Mouse (Mus musculus) fibroblast of lung, adult 2 months (primary cell): Measurements from ENCODE around the gene Zfp609.
"Not testable (repeated sequence)": the region's sequence is repeated elsewhere in the genome, so short reads cannot be mapped to it uniquely, and the experiment has no call there.

ENCODE experiments used
- DNase-seq: peaks from one replicate; pipeline ENCODE4 v3.0.0-alpha.2; 2011; ENCODE audit warnings: low read depth

Zfp609 gene

DNA sequence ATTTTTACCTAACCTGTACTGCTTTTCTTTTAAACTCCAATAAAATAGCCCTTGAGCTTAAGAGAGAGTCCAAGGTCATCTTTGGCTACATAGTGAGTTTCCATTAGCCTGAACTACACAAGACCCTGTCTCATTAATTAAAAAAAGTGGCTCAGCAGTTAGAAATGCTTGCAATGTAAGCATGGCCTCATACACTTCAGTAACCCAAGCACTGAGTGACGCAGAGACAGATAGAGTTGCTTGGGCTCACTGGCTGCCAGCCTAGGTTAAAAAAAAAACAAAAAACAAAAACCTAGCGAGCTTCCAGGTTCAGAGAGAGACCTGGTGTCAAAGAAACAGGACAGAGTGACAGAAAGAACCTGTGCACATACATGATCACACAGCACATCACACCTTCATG, 14.5 kb downstream of the Zfp609 start:
- DNase-seq: no peak

DNA sequence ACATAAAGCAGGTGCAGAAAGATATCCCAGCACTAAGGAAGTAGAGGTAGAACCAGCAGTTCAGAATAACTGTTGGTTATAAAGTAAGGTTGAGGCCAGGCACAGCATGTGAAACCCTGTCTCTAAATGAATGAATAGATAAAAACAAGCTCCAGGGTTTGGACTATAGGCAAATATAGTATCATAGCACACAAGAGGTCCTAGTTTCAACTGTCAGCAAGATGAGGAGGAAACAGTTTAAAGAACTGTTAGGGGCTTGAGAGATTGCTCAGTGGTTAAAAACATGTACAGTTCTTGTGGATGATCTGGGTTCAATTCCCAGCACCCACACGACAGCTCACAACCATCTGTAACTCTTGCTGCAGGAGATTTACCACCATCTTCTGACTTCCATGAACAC, 15.6 kb downstream of the Zfp609 start:
- DNase-seq: no peak

DNA sequence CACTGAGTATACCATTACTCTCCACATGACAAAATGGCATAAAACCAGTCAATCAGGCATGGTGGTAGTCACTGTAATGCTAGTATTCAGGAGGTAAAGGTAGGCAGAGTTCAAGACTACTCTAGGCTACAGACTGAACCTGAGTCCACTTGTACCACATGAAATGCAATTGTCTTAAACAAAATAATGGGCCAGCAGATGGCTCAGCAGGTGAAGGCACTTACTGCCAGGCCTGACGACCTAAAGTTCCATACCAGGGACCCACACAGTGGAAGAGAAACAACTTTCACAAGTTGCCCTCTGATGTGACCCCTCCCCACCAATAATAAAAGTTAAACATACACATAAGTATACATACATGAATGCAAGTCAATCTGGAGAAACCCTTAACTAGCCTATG, 19.5 kb downstream of the Zfp609 start:
- DNase-seq: no peak

DNA sequence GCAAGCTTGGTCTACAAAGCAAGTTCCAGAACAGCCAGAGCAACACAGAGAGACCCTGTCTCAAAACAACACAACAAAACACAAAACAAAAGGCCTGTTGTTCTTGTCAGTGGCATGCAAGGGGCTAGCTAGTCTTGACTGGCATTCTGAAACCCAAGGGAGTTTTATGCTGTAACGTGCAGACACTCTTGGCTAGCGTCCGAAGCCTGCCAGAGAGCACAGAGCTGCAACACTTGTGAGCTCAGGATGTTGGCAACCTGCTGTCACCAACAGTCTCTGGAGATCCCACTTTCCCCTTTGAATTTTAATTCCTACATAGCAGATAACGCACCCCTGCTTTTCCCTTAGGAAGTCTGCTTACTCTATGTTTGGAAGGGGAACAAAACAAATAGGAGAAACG, 20.1 kb downstream of the Zfp609 start:
- DNase-seq: no peak

DNA sequence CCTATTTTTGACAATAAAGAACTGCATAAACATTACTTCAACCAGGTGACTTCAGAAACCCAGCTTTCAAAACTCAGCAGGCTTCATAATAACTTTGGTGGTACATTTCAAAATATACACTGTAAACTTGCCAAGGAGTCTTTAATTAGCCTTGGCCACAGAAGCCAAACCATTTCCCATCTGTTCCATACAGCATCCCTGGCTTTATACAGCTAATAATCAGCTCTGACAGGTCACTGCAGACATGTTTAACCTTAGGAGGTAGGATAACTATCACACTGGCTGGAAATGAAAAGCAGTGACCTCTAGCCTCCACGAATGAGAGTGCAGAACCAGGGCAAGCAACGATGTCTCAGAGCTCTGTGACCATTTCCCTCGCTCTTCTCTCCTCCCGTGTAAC, 27.6 kb downstream of the Zfp609 start:
- DNase-seq: no peak

DNA sequence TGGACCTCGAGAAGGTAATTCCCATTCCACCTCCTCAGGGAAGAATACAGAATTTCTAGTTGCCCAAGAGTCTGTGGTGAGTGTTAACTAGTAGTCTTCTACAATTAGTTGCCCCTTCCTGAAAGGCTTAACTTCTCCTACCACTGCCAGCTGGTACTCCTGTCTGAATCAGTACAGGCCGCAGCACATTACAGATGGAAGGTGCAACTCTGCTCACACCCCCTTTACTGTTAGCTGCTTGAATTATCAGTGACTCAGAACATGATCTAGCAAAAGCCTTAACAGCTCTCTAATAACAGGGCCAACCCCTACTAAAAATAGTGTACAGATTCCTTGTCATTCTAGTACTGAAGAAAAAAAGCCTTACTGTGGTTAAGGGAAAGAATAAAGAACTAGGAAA, 31.7 kb downstream of the Zfp609 start:
- DNase-seq: no peak

DNA sequence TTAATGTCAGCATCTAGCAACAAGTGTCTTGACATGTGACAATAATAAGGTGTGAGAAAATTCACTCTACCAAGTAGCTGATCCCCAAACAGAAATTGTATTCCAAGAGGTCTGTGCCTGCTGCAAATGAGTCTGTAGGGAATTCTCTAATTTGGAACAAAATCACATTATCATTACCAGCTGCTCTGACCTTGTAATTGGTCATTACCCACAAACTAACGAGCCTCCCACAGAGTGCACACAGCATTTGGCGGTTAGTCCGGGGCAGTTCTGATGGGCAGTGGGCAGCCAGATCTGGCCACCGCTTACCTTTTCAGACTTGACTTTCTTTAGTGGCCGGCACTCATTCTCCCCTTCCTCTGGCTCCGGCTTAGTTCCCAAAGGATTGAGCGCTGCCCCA, 33.1 kb downstream of the Zfp609 start:
- DNase-seq: no peak

DNA sequence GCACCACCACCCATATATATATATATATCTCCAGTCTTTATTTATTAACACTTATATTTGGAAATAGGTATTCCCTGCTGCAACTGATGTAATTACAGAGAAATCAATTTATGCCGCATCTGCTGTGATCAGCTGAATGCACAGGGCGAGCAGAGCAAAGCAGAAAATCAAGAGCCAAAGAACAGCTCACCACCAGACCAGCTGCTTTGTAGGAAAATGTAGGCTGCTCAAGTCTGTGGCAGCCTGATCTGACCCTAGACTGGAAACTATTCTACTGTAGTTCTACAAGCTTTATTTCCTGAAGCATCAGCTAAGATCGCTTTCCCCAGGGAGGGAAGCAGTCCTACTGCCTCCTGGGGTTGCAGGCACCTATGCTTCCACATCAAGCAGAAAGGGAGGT, 33.9 kb downstream of the Zfp609 start:
- DNase-seq: no peak

DNA sequence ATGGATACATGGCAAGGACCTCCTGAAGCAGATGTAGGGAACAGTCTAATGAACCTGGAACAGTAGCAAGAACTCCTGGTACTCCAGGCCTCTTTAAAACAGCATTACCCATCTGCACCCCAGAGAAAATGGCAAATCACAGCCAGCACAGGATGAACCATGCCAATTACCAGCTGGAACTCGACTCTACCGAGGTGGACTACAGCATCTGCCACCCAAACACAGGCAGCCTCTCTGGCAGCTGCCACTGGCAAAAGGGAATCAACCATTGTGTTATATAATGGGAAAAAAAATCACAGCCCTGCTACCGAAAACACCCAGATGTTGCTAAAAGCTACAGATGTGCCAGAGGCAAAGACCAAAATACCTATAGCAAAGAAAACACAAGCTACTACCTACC, 34.3 kb downstream of the Zfp609 start:
- DNase-seq: no peak

DNA sequence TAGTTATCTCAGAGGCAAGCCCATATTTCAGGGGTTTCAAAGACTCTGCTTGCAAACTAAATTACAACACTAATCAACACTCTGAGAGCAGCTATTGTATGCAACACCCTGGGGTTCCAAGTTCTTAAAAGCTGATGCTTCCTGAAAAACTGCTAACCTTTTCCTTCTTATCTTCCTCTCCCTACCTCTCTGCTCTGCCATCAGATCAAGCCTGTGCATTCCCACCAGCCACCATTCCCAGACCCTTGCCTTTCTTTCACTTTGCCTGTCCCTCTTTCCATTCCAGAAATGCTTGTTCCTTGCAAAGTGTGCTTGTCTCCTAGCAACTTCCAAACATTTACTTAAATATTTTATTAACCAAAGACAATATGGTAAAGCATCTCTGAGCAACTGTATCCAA, 35.5 kb downstream of the Zfp609 start:
- DNase-seq: no peak

DNA sequence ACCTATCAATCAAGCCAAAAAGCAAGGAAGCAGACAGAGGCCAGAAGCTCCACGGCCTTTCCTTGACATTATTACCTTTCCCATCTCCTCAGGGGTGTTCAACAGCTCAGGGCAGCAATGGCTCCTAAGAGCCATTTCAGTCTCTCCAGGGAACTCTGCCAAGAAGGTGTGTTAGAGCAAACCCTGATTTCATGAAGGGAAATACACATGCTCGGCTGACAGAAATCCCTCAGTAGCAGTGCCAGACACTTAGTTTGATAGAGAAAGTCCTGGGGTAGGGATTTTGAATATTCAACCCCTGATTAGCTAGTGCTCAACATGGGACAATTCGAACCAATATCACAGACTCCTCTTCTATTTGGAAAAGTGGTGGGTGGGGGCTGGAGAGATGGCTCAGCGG, 36.3 kb downstream of the Zfp609 start:
- no peak for DNase-seq

DNA sequence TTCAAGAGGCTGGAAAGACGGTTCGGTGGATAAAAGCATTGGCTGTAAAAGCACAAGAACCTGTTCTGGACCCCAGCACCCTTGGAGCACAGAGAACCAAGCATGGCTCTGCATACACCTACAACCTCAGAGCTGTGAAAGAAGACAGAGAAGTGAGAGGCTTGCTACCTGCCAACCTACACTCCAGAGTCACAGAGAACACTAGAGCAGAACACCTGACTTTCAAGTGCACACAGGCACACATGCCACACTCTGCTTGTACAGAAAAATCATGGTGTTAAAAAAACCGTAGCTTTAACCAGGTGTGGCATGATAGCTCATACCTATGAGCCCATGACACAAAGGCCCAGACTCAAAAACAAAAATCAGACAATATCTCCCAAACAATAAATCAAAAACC, 37.6 kb downstream of the Zfp609 start:
- DNase-seq: no peak

DNA sequence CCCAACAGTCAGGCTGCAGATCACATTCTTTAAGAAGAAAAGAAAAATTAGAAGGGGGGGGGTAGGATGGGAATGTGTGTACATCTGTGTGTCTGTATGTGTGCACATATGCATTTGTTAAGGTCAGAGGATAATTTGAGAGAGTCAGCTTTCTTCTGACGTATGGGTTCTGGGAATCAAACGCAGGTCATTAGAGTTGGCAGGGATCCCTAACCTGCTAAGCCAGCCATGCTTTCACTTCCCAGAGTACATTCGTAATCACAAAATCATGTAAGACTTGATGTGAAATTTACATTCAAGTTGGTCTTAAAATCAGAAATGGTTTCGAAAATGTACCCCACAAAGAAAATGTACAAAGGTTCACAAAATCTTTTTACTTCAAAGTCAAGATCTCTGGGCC, 38.8 kb downstream of the Zfp609 start:
- DNase-seq: no peak

DNA sequence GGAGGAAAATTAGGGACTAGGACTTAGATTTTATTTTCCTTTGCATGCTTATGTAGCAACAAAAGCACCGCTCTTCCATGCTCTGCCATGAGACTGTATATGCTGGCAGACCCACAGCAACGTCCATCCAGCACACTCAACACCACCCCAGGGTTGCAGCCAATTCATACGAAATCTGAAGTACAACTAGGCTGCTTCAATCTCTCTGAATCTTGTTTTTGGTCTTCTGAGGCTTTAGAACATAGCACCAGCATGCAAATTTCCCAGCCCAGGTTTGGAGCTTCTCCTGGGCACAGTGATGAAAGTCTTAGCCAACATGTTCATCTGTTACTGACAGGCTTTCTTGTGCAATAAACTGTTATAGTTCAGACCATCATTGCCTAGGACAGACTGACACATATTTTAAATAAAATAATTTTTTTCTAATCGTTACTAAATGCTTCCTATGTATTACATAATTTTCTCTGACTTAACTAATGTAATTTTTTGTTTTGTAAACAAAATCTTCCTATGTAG, 39.5 kb downstream of the Zfp609 start:
- no peak for DNase-seq

DNA sequence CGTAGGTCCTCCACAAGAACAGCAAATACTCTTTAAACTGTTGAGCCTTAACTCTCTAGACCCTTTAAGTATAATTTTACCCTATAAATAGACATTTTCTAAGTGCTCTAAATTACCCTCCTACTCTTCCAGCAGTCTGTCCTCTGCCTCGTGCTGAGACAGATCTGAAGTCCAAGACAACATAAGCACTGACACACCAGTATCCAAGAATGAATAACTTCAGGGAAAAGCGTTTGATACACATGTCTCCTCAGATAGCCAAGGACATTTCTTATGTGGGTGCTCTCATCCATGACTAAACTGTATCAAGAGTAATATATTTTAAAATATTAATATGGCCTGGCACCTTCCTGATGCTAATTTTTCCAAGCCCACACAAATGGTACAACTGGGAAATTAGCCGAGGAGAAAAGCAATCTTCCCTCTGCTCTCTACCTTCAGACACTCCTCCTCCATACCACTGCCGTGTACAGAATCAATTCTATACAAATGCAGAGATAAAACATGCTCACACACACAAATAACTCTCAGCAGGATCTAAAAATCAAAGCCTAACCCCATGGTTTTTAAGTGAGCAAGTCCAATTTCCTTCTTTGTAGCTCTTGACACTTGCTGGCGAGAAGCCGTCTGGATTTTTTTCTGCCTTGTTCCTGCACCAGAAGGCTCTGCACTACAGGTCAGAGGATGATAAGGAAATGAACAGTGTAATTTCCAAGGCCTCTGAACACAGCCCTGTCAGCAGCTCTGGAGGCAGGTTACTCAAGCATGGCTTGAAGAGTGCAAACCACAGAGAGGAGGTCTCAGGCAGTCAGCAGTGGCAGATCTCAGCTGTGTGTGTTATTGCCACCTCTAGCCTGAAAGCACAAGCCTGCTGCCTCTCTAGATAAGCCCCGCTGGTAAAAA, 40.2 kb downstream of the Zfp609 start:
- no peak for DNase-seq

DNA sequence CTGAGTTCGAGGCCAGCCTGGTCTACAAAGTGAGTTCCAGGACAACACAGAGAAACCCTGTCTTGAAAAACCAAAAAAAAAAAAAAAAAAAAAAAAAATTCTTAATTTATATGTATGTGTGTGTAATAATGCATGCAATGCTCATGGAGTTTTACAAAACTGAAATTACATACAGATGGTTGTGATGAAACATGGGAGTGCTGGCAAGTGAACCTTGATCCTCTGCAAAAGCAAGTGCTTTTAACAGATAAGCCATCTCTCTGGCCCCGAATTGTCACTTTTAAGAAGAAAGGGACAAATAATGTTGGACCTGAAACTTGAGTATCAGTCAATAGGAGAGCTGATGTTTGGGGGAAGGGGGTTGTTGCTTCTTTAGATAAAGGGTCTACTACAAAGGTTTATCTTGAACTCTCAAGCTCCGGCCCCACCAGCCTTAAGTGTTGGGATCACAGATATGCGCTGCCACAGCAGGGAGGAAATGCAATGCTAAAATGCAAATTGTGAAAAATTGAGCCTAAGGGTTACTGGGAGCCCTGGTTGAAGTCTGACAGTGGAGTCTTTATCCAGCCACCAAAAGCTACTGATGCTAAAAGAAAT, 41.5 kb downstream of the Zfp609 start:
- DNase-seq: no peak

DNA sequence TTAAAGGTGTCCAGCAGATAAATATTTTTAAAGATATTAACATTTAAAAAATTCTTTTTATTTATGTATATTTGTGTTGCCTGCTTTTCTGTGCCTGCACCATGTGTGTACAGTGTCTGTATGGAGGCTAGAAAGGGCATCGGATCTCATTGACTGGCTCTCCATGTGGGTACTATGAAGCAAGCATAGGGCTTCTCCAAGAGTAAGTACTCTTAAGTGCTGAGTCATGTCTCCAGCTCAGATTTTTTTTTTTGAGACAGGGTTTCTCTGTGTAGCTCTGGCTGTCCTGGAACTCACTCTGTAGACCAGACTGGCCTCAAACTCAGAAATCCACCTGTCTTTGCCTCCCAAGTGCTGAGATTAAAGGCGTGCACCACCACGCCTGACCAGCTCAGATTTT, 47.7 kb downstream of the Zfp609 start:
- not testable (repeated sequence) for DNase-seq

DNA sequence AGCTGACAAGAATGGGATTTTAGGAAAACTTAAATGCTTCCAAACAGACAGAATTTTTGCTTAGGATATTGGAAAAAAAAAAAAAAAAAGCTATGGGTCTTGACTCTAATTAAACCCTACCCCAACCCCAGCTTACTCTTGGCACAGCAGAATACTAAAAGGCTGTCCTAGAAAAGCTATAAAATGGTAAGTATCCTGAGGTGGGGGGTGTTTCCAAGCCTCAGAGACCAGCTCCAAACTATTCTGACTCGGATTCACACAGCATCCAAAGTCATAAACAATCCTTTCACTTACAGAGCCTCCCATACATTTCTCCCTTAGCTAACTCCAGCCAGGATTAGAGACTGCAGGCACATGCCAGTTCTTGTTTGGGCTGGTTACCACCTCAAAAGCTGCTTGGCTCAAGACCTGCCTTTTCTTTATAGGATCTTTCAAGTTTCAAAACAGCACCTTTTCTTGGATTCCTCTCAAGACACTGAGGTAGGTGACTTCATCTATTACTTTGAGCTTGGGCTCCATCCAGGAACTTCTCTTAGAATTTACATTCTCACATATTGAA, 50.4 kb downstream of the Zfp609 start:
- no peak for DNase-seq

DNA sequence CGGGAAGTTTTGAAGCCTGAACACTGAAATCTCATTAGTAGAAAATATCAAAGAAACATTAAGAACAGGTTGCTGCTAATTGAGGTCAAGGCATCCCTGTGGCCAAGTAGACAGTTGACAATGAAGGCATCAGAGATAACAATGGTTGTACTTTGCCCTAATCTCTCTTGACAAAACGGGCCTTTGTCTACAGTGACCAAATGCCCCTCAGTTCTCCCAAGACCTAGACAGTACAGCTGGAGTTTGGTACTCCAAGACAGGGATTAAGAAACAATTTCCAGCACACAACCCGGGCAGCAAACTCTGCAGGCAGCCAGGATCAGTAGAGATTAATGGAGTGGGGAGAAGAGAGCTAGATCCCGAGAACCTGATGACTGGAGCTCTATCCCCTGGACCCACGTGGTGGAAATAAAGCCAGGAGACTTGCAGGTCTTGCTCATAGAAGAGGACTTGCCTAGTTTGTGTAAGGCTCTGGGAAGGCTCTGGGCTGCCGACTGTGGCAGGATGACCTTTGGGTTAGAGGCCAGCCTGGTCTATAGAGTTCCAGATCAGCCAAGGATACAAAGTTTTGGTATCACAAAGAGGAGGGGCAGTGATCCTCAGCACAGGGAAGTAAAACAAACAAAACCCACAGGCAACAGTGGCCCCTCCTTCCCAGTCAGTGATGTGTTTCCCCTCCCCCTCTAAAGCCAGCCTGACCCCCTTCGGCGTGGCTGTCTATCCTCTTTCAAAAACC, 51.1 kb downstream of the Zfp609 start:
- DNase-seq: no peak

DNA sequence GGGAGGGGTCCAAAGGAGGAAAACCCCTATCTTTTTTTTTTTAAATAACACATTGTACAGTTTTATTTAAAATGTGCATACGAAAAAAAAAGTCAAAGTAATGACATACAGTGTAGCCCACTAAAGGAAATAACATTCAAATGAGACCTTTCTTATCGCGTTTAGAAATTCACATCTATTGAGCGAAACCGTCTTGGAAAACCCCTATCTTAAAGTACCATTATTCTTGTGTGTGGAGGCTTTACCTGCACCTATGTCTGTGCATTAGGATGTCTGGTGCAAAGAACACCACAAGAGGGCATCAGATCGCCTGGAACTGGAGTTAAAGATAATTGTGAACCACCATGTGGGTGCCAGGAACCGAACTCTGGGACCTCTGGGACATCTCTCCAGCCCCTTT, 53.6 kb downstream of the Zfp609 start:
- DNase-seq: no peak

DNA sequence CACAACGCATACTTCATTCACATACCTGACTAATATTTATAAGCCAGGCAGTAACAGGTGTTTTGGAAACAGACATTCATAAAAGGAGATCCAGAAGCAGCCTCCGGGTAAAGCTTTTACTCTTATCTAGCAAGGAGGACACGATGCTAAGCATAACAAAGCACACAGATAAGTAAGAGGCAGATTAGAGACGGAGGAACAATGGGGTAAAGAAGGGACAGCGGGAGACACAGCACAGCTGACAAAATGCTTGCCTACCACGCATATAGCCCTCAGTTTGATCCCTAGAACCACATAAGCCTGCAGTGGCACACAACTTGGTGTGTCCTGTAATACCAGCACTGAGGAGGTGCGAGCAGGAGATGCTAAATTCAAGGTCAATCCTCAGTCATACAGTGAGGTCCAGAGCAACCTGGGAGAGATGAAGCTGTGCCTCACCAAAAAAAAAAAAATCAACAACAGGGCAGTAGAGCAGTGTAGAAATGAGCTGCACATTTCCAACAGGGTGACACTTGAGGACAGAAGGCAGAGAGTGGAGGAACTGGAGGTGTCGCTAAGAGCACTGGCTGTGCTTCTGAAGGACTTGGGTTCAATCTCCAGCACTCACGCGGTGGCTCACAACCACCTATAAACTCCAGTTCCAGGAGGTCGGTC, 56.2 kb downstream of the Zfp609 start:
- no peak for DNase-seq

DNA sequence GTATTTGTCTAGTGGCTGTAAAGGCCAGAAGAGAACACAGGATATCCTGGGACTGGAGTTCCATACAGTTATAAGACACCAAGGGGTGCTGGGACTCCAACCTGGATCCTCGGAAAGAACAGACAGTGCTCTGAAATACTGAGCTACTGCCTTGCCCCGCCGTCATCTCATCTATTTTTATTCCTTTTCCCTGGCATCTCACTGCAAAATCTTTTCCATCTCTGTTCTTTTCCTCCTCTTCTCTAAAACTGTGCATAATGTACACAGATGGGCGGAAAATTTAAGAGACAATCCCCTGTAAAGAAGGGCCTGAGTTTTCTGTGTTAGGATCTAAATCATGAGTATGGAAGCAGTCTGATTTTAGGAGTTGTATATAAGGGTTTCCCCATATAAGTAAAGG, 64.6 kb downstream of the Zfp609 start:
- DNase-seq: no peak
